Mouse (Mus musculus): ENCODE measurements around the gene Fbxw24. TPM values are rescaled to one million over a fixed set of nuclear protein-coding genes. Genes with fewer than 3 reads are reported as not detected.
"Not testable (repeated sequence)": the region's sequence is repeated elsewhere in the genome, so short reads cannot be mapped to it uniquely, and the experiment has no call there.

Fbxw24 gene
- total RNA-seq (2017) = not detected in 2 replicates

DNA sequence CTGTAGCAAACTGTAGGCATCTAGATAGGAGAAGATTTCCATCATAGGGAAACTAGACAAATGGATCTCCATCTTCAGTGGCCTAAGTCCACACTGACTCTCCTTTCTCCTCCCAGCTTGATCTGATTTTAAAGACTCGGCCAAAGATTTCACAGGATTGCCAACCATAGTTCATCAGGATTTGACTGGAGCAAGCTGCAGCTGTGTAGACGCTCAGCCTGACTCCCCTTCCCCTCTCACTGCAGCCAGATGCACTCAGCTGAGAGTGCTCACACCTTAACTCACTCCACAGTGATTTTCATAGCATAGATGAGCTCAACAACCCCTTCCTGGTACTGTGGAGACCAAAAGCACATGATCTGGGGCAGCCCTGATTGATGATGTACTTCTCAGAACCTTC, at the start of gene Fbxw24:
TSS of gene Fbxw24 (minus strand) at position 101 of the 400 bp plus-strand sequence.
- ATAC-seq (replicated peaks in 1 of 2; ENCODE audit: insufficient read depth in 1 of 2, low FRiP score in 2 of 2, low TSS enrichment in 1 of 2, low read depth in 1 of 2, poor library complexity in 2 of 2, severe bottlenecking in 2 of 2) = not testable (repeated sequence)

GRCm38 (mm10) chr9:109664552-109664951, 38.7 kb upstream of the Fbxw24 start, which contains the start of gene Fbxw25:
Gene Fbxw25 (minus strand): TSS chr9:109664652.
- not testable (repeated sequence) for ATAC-seq (replicated peaks in 1 of 2; ENCODE audit: insufficient read depth in 1 of 2, low FRiP score in 2 of 2, low TSS enrichment in 1 of 2, low read depth in 1 of 2, poor library complexity in 2 of 2, severe bottlenecking in 2 of 2)

DNA sequence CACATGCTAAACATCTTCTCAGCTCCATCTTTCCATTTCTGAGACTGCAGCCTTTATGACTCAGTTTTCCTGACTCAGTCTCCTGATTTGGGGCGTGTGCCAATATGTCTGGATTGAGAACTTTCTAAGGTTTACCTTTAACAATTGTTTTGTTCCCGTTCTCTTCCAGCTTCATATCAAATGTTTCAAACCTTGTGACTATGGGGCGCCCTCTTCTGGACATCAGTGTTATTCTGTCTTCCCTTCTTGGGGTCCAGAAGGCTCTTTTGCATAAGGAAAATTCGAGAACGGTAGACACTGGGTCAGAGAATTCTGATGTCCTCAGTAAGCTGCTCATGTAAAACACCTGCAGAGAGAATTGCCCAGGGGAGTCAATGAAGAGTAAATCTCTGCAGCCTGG, 19.0 kb downstream of the Fbxw24 start:
- not testable (repeated sequence) for ATAC-seq (replicated peaks in 1 of 2; ENCODE audit: insufficient read depth in 1 of 2, low FRiP score in 2 of 2, low TSS enrichment in 1 of 2, low read depth in 1 of 2, poor library complexity in 2 of 2, severe bottlenecking in 2 of 2)

- not testable (repeated sequence) for ATAC-seq (replicated peaks in 1 of 2; ENCODE audit: insufficient read depth in 1 of 2, low FRiP score in 2 of 2, low TSS enrichment in 1 of 2, low read depth in 1 of 2, poor library complexity in 2 of 2, severe bottlenecking in 2 of 2)
Measured at GRCm38 (mm10) chr9:109602128-109602527, 23.7 kb downstream of the Fbxw24 start.

DNA sequence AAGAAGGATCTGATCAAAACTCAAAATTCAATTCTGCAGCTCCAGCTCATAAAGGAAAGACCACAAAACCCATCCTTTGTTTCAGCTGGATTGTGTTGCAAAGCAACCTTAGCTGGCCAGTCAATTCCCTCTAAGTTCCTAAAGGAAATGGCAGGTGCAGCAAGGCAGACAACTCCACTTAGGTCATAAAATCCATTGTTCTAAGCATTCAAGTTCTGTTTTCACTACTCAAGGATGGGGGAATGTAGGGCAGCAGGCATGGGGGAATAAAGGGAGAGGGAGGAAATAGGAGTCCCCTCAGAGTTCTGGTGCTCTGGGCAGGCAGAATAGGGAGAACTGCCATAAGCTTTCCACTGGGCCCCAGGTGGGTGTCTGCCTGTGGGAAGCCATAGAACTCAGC, 28.6 kb downstream of the Fbxw24 start:
- no peak for ATAC-seq (replicated peaks in 1 of 2; ENCODE audit: insufficient read depth in 1 of 2, low FRiP score in 2 of 2, low TSS enrichment in 1 of 2, low read depth in 1 of 2, poor library complexity in 2 of 2, severe bottlenecking in 2 of 2)

- ATAC-seq (replicated peaks in 1 of 2; ENCODE audit: insufficient read depth in 1 of 2, low FRiP score in 2 of 2, low TSS enrichment in 1 of 2, low read depth in 1 of 2, poor library complexity in 2 of 2, severe bottlenecking in 2 of 2) = no peak
Measured at GRCm38 (mm10) chr9:109594866-109595265, 31.0 kb downstream of the Fbxw24 start.

GRCm38 (mm10) chr9:109568162-109568561, 57.7 kb downstream of the Fbxw24 start, which contains the start of gene Fbxw15:
Gene Fbxw15 (minus strand): TSS chr9:109568262.
- ATAC-seq (replicated peaks in 1 of 2; ENCODE audit: insufficient read depth in 1 of 2, low FRiP score in 2 of 2, low TSS enrichment in 1 of 2, low read depth in 1 of 2, poor library complexity in 2 of 2, severe bottlenecking in 2 of 2) = not testable (repeated sequence)

DNA sequence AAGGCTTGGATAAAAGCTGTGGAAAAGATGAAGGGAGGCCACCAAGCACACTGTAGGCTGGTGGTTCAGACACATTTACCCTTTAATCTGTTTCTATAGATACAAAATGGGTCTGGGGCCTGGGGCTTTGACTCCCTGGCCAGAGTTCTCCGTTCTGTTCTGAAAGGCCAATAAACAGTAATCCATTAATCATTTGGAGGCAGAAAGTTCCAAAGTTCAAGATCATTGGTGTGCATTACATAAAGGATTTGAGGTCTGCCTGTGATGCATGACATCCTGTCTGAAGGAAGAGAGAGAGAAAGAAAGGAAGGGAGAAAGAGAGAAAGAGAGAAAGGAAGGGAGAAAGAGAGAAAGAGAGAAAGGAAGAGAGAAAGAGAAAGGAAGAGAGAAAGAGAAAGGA, 60.3 kb downstream of the Fbxw24 start:
- no peak for ATAC-seq (replicated peaks in 1 of 2; ENCODE audit: insufficient read depth in 1 of 2, low FRiP score in 2 of 2, low TSS enrichment in 1 of 2, low read depth in 1 of 2, poor library complexity in 2 of 2, severe bottlenecking in 2 of 2)

DNA sequence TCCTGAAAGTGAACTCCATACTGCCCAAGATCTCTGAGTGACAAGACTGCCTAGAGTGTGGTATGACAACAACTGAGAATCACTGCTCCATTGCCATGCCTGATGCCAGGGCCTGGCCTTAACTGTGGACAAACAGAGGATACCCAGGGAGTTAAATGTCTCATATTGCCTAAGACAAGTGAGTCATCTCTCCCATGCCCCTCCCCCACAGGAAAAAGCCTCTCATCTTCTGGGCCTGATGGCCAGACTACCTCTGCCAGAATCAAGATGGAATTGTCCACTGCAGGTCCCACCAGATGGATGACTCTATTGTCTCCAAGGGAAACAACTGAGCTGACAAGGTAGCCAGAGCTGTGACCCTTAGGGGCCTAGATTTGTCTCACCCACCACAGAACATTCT, 63.8 kb downstream of the Fbxw24 start:
- not testable (repeated sequence) for ATAC-seq (replicated peaks in 1 of 2; ENCODE audit: insufficient read depth in 1 of 2, low FRiP score in 2 of 2, low TSS enrichment in 1 of 2, low read depth in 1 of 2, poor library complexity in 2 of 2, severe bottlenecking in 2 of 2)

DNA sequence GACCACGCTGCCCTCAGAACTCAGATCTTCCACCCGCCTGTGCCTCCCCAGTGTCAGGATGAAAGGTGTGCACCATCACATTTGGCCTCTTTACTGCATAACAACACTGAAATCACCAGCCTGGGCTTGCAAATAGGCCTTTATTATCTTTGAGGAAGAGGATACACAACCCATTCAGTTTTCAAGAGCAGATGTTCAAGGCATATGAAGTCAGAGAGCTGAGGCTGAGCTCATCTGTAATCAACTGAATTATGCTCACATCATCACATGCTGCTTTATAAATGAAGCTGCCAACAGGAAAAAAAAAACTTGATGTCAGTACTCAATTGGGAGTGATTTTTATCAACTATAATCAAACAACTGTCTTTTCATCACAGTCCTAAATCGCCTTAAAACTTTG, 73.4 kb downstream of the Fbxw24 start:
- no peak for ATAC-seq (replicated peaks in 1 of 2; ENCODE audit: insufficient read depth in 1 of 2, low FRiP score in 2 of 2, low TSS enrichment in 1 of 2, low read depth in 1 of 2, poor library complexity in 2 of 2, severe bottlenecking in 2 of 2)

Other genes with a start within 250 kb of the Fbxw24 start
- not detected in 2 replicates for gene Fbxw22, start 221.8 kb downstream of the Fbxw24 start, total RNA-seq (2017)
- not detected in 2 replicates for gene Fbxw16, start 176.9 kb downstream of the Fbxw24 start, total RNA-seq (2017)
- not detected in 2 replicates for gene Fbxw19, start 130.2 kb downstream of the Fbxw24 start, total RNA-seq (2017)
- gene Fbxw15, start 57.8 kb downstream of the Fbxw24 start, total RNA-seq (2017) = not detected in 2 replicates
- not detected in 2 replicates for gene Fbxw25, start 38.6 kb upstream of the Fbxw24 start, total RNA-seq (2017)
- gene Fbxw18, start 76.6 kb upstream of the Fbxw24 start, total RNA-seq (2017) = not detected in 2 replicates
- not detected in 2 replicates for gene Fbxw26, start 120.0 kb upstream of the Fbxw24 start, total RNA-seq (2017)
- not detected in 2 replicates for gene Fbxw27, start 164.6 kb upstream of the Fbxw24 start, total RNA-seq (2017)
- not detected in 2 replicates for gene Spink8, start 186.2 kb upstream of the Fbxw24 start, total RNA-seq (2017)
- 23.3 and 34.3 TPM in 2 replicates for gene Nme6, start 206.7 kb upstream of the Fbxw24 start, total RNA-seq (2017)
- gene Camp, start 223.6 kb upstream of the Fbxw24 start, total RNA-seq (2017) = 230 and 773 TPM in 2 replicates
- gene Cdc25a, start 249.5 kb upstream of the Fbxw24 start, total RNA-seq (2017) = 37.5 and 42.5 TPM in 2 replicates